In genomic region chr15:68428444-68429228, GRCm38 (mm10) we compare ENCODE assay signal across 9 mouse cellular contexts.
A peak's percentile ranks its signal among the peaks of the same experiment; 100 is the strongest.
DNase-seq lines count a peak whose midpoint lies in the region; ATAC-seq lines count a peak whose summit lies in the region.
"Had no signal": no experiment of that assay in that cellular context is flagged by ENCODE, and none has a peak within 500 bp of the region (broad histone marks: within the 10 kb centered on the region; RNA-seq: fewer than 3 reads in every experiment).

No protein-coding gene starts in this region.

- H3K36me3 ChIP-seq in midbrain, embryonic 13.5 days: no peaks in the 10 kb centered on the region
- H3K36me3 ChIP-seq: stomach, embryonic 15.5 days had no signal

- H3K4me3 ChIP-seq in midbrain, embryonic 13.5 days (replicated peaks): no peak overlapping the region
- H3K4me3 ChIP-seq: stomach, embryonic 15.5 days had no signal

- H3K27me3 ChIP-seq in midbrain, embryonic 13.5 days: no peaks in the 10 kb centered on the region
- H3K27me3 ChIP-seq: stomach, embryonic 15.5 days had no signal

- H3K4me1 ChIP-seq in midbrain, embryonic 13.5 days (replicated peaks): no peaks in the 10 kb centered on the region
- H3K4me1 ChIP-seq: stomach, embryonic 15.5 days had no signal

- no peaks in the 10 kb centered on the region for H3K9me3 ChIP-seq in midbrain, embryonic 13.5 days
- H3K9me3 ChIP-seq: stomach, embryonic 15.5 days had no signal

- no peak overlapping the region for H3K9ac ChIP-seq in midbrain, embryonic 13.5 days (replicated peaks)
- H3K9ac ChIP-seq: stomach, embryonic 15.5 days had no signal

- ATAC-seq in granulocyte monocyte progenitor cell, adult 5-6 weeks (replicated peaks; ENCODE audit: poor library complexity, severe bottlenecking): peak; percentile 56
- peak; percentile 89 for ATAC-seq in midbrain, embryonic 13.5 days

- no peak overlapping the region for H3K4me2 ChIP-seq in midbrain, embryonic 13.5 days (replicated peaks)
- H3K4me2 ChIP-seq: stomach, embryonic 15.5 days had no signal

- WGBS in midbrain, embryonic 13.5 days: 18% methylated on average over 6 of the region's 6 CpGs

- DNase-seq in gastrocnemius, adult 18-20 months (ENCODE audit: low spot score): peak; percentile 37
- no peak for DNase-seq in gastrocnemius, postnatal 25 days
- DNase-seq in CD4-positive helper T cell, adult 2 months (ENCODE audit: low read depth, low spot score): peak; percentile 6
- peak; percentile 83 to 85 for DNase-seq in cerebellum, postnatal 14 days
- DNase-seq in layer of hippocampus, postnatal 10 days (ENCODE audit: low spot score in 2 of 2): peak; percentile 78 to 85
- DNase-seq in testis, postnatal 10 days (ENCODE audit: low spot score): peak; percentile 48

- H3K27ac ChIP-seq in midbrain, embryonic 13.5 days: no peak overlapping the region
- H3K27ac ChIP-seq: stomach, embryonic 15.5 days had no signal
